Mouse (Mus musculus) left cerebral cortex, adult 18-20 months (tissue): ENCODE results near the gene Stfa1. TPM values are rescaled to one million over a fixed set of nuclear protein-coding genes. Genes with fewer than 3 reads are reported as not detected.
"Not testable (repeated sequence)": the region's sequence is repeated elsewhere in the genome, so short reads cannot be mapped to it uniquely, and the experiment has no call there.

Source experiments
- DNase-seq, 2 experiments: peaks; one replicate each; pipeline ENCODE4 v3.0.0; 2021 to 2022; ENCODE audit warnings: low spot score in 2 of 2, mixed read lengths in 1 of 2
- long read RNA-seq, 2 experiments: library from polyadenylated mRNA; stranded (forward); transcript quantifications; one replicate each; pipeline ENCODE4 v2.0.0; 2021
- total RNA-seq, 2 experiments: library from RNA; stranded (reverse); gene quantifications; 2 replicates each; pipeline ENCODE4 v1.2.3; 2021

Gene Stfa1
- total RNA-seq, result not detected
- long read RNA-seq, experiment 1, result 0 reads
- long read RNA-seq, experiment 2, result 0 reads

DNA sequence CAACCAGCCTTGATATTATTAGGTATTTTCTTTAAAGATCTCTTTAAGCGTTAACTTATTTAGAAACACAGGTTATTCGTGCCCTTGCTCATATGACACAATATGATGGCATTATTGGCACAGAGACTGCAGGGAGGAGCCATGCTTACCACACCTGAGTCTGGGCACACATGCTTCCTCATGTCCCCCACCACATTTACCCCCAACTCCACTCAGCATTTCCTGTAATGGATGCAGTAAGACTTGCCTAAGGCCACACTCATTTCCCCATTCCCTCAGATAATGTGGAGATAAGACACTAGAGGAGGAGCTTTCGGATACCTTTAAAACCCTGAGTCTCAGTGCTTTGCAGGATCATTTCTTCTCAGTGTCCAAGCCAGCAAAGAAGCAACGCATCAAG lies at the start of gene Stfa1:
Gene Stfa1, plus strand, starts transcription at position 156 of the 400 bp plus-strand sequence.
- not testable (repeated sequence) for DNase-seq

DNA sequence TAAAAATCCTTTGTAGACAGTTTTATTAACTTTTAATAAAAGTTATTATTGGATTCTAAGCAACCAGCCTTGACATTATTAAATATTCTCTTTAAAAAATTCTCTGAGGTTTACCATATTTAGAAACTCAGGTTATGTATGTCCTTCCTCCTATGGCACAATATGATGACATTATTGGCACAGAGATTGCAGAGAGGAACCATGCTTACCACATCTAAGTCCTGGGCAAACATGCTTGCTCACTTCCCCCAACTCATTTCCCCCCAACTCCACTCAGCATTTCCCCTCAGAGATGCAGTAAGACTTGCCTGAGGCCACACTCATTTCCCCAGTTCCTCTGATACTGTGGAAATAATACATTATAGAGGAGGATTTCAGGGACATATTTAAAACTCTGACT lies 16.2 kb upstream of the Stfa1 start:
- DNase-seq, result not testable (repeated sequence)

DNA sequence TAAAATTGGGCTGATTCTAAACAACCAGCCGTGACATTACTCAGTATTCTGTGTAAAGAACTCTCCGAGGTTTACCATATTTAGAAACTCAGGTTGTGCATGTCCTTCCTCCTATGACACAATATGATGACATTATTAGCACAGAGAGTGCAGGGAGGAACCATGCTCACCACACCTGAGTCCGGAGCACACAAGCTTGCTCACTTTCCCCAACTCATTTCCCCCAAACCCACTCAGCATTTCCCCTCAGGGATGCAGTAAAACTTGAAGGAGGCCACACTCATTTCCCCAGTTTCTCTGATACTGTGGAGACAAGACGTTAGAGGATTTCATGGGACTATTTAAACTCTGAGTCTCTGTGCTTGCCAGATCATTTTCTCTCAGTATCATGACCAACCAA lies 12.4 kb downstream of the Stfa1 start:
- no peak for DNase-seq

DNA sequence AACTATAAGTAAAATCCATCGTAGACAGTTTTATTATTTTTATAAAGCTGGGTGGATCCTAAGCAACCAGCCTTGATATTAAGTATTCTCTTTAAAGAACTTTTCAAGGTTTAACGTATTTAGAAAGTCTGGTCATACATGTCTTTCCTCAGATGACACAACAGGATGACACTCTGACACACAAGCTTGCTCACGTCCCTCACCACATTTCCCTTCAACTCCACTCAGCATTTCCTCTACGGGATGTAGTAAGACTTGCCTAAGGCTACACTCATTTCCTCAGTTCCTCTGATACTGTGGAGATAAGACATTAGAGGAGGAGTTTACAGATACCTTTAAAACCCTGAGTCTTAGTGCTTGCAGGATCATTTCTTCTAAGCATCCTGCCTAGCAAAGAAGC lies 30.9 kb downstream of the Stfa1 start:
- no peak for DNase-seq

DNA sequence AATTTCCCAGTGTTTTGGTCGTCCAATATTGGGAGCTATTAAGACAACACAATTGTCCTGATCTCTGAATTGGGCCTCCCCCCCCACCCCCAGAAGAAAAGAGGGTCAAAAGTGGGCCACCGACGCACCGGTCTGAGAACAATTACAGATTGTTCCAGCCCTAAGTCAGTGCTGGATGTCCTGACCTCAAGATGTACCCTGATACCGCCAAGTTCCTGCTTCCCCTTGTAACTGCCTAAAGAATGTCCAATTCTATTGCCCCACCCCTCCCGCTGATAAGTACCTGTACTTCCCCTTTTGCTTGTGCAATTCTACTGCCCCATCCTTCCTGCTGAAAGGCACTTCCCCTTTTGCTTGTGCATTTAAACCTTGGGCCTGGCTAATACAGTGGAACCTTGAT lies 39.4 kb downstream of the Stfa1 start:
- DNase-seq, result not testable (repeated sequence)

DNA sequence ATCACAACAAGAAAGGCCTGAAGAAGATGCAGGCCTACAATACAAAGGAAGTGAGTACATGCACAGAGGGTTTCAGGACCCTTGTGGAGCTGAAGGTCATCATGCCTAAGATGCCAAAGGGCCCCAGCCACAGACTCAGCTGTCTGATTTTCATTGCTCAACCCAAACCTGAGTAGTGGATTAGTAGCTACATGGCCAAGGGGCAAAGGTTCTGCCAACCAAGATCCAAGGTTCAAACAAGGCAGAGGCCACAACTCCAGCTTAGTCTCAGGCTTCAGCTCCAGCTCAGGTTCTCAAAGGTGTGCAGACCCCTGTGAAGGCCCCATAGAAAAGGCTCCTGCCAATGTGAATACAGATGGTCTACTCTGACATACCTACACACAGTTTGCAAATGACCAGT lies 42.5 kb downstream of the Stfa1 start:
- DNase-seq, result no peak

DNA sequence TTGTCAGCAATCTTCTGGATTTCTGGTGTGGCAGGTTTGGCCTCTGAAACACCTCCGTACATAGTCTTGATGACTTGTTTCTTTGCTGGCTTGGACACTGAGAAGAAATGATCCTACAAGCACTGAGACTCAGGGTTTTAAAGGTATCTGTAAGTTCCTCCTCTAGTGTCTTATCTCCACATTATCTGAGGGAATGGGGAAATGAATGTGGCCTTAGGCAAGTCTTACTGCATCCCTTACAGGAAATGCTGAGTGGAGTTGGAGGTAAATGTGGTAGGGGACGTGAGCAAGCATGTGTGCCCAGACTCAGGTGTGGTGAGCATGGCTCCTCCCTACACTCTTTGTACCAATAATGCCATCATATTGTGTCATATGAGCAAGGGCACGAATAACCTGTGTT lies 57.5 kb downstream of the Stfa1 start, which contains the start of gene BC117090:
Gene BC117090, minus strand, starts transcription at position 101 of the 400 bp plus-strand sequence.
- no peak for DNase-seq

Other genes with a start within 250 kb of the Stfa1 start
- 1 to 10 TPM; 3.4 to 4.8 TPM for gene Wdr5b, start 235.8 kb upstream of the Stfa1 start, total RNA-seq
- gene Fam162a, start 205.4 kb upstream of the Stfa1 start, total RNA-seq, result 10 to 100 TPM; 59.5 to 62.8 TPM
- 10 to 100 TPM; 13.6 to 15.8 TPM for gene Ccdc58, start 205.3 kb upstream of the Stfa1 start, total RNA-seq
- gene Csta1, start 145.7 kb upstream of the Stfa1 start, total RNA-seq, result not detected
- not detected for gene Stfa2l1, start 120.1 kb upstream of the Stfa1 start, total RNA-seq
- gene Gm5483, start 92.7 kb upstream of the Stfa1 start, total RNA-seq, result not detected
- gene Gm5416, start 66.5 kb upstream of the Stfa1 start, total RNA-seq, result not detected
- not detected for gene 2010005H15Rik, start 55.5 kb upstream of the Stfa1 start, total RNA-seq
- gene BC117090, start 57.4 kb downstream of the Stfa1 start, total RNA-seq, result not detected
- not detected for gene BC100530, start 90.8 kb downstream of the Stfa1 start, total RNA-seq
- not detected for gene Stfa2, start 131.5 kb downstream of the Stfa1 start, total RNA-seq
- not detected for gene Stfa3, start 178.4 kb downstream of the Stfa1 start, total RNA-seq